Mouse (Mus musculus): Measurements from ENCODE around the gene Kcns3.
"Not testable (repeated sequence)": the region's sequence is repeated elsewhere in the genome, so short reads cannot be mapped to it uniquely, and the experiment has no call there.

The Kcns3 gene

DNA sequence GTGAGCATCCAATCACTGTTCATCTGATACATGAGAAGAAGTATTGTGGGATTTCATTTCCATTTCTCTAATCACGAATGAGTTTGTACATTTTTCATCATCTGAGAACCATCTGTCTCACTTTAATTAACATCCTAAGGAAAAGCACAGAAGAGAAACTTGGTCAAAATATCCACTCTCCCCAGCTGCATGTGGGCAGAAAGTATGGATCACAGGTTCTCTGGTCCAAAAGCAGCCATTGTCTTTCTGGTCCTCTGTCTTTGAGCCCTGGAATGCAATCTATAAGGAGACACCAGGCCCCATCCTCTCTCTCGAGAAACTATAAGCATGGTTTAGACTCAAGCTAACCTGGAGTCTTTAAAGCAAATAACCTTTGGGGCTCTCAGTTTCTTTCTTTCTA lies 79.8 kb downstream of the Kcns3 start:
- DNase-seq (ENCODE audit: low spot score), result no peak

GRCm38 (mm10) chr12:11066865-11067264 lies 84.0 kb downstream of the Kcns3 start:
- no peak for DNase-seq (ENCODE audit: low spot score)

DNA sequence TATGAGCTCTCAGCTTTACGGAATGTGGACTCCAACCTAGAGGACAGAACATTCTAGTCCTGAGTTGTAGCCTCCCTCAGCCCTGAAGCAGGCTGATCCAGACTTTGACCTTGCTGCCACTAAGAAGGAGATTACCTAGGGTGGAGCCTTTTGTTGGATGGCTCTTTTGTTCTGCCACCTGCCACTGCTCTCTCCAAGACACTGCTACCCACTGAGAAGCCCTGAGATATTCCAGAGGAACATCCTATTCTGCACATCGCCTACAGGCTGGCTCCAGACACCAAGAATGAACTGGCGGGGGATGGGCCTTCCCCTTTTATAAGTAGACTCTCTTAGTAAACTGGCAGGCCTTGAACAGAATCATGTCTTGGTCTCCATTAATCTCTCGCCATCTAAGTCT lies 98.2 kb downstream of the Kcns3 start:
- not testable (repeated sequence) for DNase-seq (ENCODE audit: low spot score)

DNA sequence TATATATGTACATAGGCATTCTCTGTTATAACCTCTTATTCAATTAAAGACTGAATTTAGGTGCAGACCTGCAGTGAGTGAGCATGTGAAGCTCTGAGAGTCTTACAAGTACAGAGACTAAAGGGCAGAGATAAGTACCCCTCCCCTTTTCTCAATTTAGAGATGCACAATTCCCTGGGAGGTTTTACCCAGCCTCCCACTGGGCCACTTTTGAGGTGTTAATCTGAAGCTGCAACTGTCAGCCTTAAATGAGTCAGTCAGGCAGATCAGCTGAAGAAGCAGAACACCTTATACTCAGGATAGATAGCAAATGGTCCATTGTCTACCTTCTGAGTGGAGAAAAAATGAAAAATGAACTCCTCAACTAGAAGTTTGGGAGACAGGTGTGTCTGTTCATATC lies 109.0 kb downstream of the Kcns3 start:
- DNase-seq (ENCODE audit: low spot score), result no peak

All from ovary, postnatal 14 days (tissue).